Mouse (Mus musculus) lung, adult 2 months (tissue): ENCODE data around the gene AC134908.4.

Experiments used
- CTCF ChIP-seq: fragments of 200-500 bp; IDR thresholded peaks from 2 replicates; pipeline ENCODE4 v1.5.1; 2011; ENCODE audit warnings: mild to moderate bottlenecking, low read length, control low read depth; ENCODE audit not compliant: insufficient read depth
- POLR2A ChIP-seq: fragments of 200-500 bp; IDR thresholded peaks from 2 replicates; pipeline ENCODE4 v1.6.1; 2011; ENCODE audit warnings: low read depth, mild to moderate bottlenecking, control low read depth, low read length, borderline replicate concordance; ENCODE audit errors: extremely low read depth

DNA sequence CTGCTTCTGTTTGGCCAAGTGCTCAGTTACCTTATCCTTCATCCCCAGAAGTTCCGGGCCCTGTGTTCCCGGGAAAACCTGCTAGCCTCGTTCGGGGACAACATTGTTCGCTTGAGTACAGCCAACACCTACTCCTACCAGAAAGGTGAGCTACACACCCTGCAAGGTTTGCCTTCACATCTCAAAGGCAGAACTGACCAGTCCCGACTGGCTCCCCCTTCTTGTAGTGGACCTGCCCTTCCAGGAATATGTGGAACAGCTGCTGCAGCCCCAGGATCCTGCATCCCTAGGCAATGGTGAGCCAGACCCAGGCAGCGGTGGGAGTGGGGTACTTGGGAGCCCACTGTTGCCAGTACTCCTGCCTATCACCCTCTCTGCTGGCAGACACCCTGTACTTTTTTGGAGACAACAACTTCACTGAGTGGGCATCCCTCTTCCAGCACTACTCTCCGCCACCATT is 34.1 kb upstream of the AC134908.4 start:
- no peak for TF ChIP-seq CTCF
- TF ChIP-seq POLR2A, result no peak
